Mouse (Mus musculus): Measurements from ENCODE around the gene Psma4.
"Not testable (repeated sequence)": the region's sequence is repeated elsewhere in the genome, so short reads cannot be mapped to it uniquely, and the experiment has no call there.

Gene Psma4

GRCm38 (mm10) chr9:54950575-54951321 lies at the start of gene Psma4, which contains the start of gene AY074887:
Gene Psma4, plus strand, starts transcription at chr9:54950790.
Gene AY074887, minus strand, starts transcription at chr9:54950998.
- peak; percentile 93 for DNase-seq (ENCODE audit: low spot score)

DNA sequence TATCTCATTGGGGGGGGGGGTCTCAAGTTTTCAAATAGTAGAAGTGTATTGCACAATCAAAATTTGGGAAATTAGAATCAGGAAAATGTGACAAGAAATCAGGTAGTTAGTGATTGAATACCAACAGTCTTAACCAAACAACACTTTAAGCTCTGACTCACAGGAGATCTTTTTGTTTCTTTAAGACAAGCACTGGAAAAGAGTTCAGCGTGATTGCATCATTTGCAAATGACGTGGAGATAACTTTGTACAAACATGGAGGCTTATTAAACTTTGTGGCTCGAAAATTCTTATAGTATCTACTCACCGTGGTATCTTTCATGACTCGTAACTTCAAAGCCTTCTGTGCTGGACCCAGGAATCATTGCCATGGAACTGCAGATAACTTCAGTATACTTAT lies 41.1 kb upstream of the Psma4 start:
- peak; percentile 57 for DNase-seq (ENCODE audit: low spot score)

DNA sequence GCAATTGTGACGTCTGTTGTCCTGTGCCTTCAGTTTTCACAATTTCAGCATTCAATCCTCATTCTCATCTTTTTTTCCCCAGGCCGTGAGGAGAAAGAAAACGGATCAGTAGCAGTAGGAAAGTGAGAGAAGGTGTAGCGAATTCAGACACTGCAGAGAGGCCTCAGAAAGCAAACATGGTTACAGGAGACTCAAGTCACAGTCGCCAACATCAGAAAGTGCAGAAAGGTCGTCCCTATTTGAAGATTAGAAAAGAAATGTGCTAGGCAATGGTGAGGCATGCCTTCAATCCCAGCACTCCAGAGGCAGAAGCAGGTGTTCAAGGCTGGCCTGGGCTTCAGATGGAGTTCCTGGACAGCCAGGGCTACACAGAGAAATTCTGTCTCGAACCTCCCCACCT lies 35.0 kb upstream of the Psma4 start:
- DNase-seq (ENCODE audit: low spot score): no peak

DNA sequence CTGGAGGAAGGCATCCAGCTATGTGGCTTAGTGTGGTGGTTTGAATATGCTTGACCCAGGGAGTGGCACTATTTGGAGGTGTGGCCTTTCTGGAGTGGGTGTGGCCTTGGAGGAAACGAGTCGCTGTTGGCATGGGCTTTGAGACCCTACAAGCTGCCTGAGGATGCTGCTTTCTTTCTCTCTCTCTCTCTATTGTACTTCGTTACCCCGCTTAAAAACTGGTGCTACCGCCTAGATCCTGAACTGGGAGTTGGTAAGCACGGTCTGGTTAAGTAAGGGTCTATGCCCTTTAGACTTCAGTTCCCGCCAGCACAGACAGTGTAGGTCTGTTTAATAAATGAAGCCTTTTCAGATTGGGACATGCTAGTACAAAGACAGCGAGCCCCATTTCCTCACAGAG lies 34.2 kb upstream of the Psma4 start:
- DNase-seq (ENCODE audit: low spot score): no peak

- DNase-seq (ENCODE audit: low spot score): peak; percentile 45
These were observed 33.4 kb upstream of the Psma4 start, which contains the start of gene Hykk for GRCm38 (mm10) chr9:54917010-54917677. Gene Hykk, plus strand, starts transcription at chr9:54917283.

- DNase-seq (ENCODE audit: low spot score): no peak
These were observed 32.4 kb upstream of the Psma4 start for GRCm38 (mm10) chr9:54918191-54918590.

DNA sequence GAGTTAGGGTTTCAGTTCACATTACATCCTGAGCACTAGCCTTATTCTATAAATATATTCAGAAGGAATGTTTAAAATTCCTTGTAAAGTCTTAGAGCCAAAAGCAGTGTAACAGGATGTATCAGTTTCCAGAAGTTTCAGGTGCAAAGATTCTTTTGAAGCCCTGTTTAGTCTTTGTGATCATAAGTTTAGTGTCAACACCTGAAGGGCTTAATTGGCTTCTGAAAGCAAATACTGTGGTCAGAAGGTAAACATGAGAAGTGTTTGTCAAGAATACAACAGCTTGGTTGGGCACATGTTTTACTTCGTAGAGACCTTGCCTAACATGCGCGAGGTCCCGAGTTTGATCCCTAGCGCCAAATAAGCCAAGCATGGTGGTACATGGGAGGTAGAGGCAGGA lies 31.8 kb upstream of the Psma4 start:
- DNase-seq (ENCODE audit: low spot score): no peak

DNA sequence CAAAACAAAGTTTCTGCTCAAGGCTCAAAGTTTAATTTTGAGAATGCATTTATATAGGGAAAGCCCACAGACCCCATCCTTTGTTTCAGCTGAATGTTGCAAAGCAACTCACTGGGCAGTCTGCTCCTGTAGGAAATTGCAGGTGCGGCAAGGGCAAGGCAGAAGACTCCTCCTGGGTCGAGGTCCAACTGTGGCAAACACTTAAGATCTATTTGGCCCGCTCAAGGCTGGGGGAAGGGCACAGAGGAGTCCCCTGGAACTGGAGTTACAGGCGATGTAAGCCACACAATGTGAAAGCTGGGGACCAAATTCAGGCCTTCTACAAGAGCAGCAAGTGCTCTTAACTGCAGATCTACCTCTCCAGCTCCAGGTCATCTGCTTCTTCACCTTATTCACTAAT lies 30.6 kb upstream of the Psma4 start:
- no peak for DNase-seq (ENCODE audit: low spot score)

DNA sequence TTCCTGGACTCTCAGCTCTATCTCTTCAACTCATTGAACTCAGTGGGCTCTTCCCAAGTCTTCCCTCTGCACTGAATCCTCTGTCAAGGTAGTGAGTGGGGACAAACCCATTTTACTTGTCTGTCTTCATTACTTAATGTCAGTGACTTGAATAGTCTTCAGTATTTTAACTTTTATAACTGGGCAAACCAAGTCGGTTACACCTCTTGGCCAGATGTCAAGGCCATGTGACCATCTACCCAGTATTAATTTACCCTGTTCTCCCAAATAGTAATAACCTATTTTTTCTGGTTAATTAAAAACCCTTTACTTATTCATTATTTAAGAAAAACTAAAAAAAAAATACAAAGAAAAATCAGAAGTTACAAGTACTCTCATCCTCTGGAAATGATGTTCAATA lies 19.8 kb upstream of the Psma4 start:
- DNase-seq (ENCODE audit: low spot score): no peak

DNA sequence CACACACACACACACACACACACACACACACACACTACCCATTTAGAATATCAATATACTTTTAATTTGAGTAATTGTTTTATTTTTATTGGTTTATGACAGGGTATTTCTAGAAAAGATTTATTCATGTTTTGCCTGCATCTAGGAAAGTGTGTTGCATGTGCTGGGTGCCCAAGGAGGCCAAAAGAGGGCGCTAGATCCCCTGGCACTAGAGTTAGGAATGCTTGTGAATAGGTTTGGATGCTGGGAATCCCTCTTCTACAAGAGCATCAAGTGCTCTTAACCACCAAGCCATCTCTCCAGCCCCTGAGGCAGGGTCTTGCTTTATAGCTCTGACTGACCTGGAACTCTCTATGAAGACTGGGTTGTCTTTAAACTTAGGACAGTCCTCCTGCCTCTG lies 18.8 kb upstream of the Psma4 start:
- DNase-seq (ENCODE audit: low spot score): no peak

GRCm38 (mm10) chr9:54932379-54932778 lies 18.2 kb upstream of the Psma4 start:
- DNase-seq (ENCODE audit: low spot score): no peak

DNA sequence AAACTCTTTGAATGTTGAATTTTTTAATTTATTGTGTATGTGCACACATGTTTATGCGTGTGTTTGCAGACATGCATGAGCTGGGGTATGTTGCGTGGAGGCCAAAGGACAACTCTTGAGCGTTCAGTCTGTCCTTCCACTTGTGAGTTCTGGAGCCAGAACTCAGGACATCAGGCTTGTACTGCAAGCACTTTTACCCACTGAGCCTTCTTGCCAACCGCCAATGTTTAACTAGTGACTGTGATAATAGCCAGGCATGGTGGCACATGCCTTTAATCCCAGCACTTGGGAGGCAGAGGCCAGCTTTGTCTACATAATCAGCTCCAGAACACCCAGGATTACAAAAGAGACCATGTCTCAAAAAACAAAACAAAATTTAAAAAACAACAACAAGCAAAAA lies 8.5 kb upstream of the Psma4 start:
- DNase-seq (ENCODE audit: low spot score): peak; percentile 31

DNA sequence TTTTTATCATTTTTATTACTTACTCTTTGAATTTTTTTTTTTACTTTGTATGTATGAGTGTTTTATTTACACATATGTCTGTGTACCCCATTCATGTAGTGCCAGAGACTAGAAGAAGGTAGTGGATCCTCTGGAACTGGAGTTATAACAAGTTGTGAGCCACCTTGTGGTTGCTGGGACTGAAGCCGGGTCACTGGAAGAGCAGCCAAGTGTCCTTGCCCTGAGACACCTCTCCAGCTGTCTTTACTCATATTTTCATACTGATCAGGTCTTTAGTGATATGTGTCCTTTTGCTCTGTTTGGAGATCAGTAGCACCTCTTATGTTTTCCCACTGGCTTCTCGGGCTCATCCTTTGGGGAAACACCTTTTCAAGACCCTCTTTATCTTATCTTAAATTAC lies 6.1 kb upstream of the Psma4 start:
- DNase-seq (ENCODE audit: low spot score): no peak

- DNase-seq (ENCODE audit: low spot score): no peak
These were observed 4.3 kb upstream of the Psma4 start for GRCm38 (mm10) chr9:54946256-54946655.

DNA sequence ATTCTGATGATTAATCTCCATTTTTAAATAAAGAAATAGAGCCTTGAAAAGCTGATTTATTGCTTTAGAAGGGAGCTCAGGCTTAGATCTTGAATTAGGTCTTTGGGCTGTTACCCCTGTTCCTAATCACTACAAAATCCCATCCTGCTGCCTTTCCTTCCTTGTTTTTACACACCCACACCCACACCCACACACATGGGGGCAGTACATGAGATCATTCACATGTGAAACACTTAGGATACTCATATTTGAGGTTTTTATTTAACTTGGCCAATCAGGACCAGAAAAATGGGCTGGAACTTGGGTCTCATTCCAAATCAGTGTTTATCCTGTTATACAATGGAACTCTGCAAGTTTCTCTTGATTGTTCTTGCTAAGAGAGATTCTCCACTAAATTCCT lies 1.1 kb upstream of the Psma4 start:
- no peak for DNase-seq (ENCODE audit: low spot score)

DNA sequence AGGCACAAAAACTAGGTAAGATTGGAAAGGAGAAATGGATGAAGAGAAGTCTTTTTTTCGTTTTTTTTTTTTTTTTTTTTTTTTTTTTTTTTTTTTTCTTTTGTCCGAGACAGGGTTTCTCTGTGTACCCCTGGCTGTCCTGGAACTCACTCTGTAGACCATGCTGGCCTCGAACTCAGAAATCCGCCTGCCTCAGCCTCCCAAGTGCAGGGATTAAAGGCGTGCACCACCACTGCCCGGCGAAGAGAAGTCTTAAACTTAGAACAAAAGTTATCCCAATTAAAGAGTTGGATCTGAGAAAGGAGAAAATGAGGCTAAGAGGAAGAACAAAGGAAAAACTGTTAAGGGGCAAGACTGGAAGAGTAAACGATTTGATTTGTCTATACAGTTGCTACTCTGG lies 428 bp upstream of the Psma4 start:
- DNase-seq (ENCODE audit: low spot score): not testable (repeated sequence)

DNA sequence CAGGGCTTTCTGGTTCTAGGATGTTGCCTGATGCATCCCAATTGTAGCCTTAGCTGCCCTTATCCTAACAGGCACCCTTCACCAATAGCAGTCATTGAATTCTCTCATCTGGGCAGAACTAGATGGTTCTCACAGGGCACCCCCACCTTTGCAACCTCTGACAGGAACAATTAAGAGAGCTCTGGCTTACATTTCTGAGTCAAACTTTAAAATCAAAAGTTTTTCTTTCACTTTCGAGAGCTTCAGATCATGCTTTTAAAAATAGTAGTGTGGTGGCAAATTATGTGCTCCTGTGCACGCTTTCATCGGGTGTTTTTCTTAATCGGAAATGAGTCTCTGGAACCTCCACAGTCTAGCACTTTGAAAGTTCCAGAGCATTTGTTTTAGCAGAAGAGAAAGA lies 10.5 kb downstream of the Psma4 start:
- no peak for DNase-seq (ENCODE audit: low spot score)

DNA sequence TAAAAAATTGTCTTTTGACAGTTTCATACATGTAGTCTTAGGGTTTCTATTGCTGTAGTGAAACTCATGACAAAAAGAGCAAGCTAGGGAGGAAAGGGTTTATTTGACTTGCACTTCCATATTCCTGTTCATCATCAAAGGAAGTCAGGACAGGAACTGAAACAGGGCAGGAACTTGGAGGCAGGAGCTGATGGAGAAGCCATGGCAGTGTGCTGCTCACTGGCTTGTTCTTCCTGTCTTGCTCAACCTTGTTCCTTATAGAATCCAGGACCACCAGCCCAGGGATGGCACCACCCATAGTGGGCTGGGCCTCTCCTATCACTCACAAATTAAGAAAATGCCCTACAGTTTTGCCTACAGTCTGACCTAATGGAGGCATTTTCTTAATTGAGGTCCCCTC lies 13.1 kb downstream of the Psma4 start:
- no peak for DNase-seq (ENCODE audit: low spot score)

- no peak for DNase-seq (ENCODE audit: low spot score)
These were observed 19.5 kb downstream of the Psma4 start for GRCm38 (mm10) chr9:54969972-54970637.

DNA sequence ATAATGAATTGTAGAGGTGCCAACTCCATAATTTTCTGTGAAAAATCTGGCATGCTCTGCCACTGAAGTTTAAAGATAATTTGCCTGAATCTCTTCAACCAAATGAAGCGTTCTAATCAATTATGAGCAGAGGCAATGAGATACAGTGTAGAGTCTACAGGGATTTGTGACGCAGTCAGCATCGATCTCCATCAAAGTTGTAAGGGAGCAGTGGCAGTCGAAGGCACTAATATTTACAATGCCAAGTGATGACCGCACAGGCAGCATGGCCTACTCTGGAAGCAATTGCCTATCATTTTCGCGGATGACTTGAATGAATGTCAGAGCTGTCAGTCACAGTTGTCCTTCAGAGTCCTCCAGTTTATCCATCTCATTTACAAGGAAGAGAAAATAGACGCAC lies 30.1 kb downstream of the Psma4 start, which contains the start of gene Chrna5:
Gene Chrna5 (plus strand): TSS at position 207 of the 400 bp plus-strand sequence.
- no peak for DNase-seq (ENCODE audit: low spot score)

DNA sequence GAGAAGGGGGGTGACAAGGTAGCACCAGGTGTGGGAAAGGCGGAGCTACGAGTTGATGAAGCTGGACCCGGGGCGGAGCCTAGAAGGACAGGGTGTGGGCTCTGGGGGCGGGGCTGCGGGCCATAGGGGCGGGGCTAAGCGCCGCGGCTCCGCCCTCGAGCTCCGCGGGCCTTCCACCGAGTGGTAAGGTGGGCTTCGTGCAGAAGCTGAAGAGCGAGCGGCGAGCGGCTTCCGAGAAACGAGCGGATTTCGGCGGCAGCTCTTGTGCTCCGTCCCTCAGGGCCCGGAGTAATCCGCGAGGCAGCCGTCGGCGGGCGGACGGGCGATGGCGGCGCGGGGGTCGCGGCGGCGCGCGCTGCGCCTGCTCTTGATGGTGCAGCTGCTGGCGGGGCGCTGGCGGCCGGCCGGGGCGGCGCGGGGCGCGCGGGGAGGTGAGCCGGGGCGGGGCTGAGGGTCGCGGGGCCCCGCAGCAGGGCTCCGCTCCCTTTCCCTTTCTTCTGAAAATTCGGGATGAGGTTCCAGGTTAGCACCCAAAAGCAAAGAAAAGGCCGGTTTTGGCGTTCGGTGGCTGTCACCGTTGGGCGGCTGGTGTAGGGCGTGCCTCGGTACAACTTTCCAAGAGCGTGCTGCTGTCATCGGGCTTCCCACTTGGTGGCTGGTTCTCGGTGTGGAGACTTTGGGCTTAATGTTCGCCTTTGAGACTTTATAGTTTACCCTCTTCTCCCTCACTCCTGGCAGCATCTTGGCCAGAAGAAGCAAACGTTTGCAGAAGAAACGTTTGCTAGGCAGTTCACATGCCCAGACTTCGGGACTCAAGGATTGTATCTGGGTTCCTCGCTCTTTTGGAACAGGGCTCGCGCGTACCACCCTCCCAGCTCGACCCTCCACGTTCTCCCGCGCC lies 31.0 kb downstream of the Psma4 start:
- no peak for DNase-seq (ENCODE audit: low spot score)

DNA sequence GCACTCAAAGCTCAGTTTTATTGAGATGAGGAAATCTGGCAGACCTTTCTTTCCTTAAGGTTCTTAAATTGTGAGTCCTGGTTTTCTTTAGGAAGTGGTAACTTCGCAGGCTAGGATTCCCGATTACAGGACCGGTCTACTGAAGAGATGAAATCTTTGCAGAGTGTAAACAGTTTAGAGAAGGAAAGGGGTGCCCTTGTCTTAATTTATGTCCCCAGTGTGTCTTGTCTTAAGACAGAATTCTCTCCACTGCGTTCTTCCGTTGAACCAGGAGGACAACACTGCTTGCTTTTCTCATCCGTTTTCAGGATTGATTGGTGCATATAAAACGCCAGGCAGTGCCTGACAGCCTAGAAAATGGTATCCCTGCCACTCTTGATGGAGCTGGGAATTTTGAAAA lies 31.8 kb downstream of the Psma4 start:
- DNase-seq (ENCODE audit: low spot score): no peak
